Mouse (Mus musculus): Measurements from ENCODE around the gene Gripap1. TPM values are rescaled to one million over a fixed set of nuclear protein-coding genes. Genes with fewer than 3 reads are reported as not detected.
"Not testable (repeated sequence)": the region's sequence is repeated elsewhere in the genome, so short reads cannot be mapped to it uniquely, and the experiment has no call there.

The Gripap1 gene
- 18.6 and 19.2 TPM in 2 replicates for polyA plus RNA-seq (2012; ENCODE audit: insufficient read depth, insufficient read length, missing spikeins)

DNA sequence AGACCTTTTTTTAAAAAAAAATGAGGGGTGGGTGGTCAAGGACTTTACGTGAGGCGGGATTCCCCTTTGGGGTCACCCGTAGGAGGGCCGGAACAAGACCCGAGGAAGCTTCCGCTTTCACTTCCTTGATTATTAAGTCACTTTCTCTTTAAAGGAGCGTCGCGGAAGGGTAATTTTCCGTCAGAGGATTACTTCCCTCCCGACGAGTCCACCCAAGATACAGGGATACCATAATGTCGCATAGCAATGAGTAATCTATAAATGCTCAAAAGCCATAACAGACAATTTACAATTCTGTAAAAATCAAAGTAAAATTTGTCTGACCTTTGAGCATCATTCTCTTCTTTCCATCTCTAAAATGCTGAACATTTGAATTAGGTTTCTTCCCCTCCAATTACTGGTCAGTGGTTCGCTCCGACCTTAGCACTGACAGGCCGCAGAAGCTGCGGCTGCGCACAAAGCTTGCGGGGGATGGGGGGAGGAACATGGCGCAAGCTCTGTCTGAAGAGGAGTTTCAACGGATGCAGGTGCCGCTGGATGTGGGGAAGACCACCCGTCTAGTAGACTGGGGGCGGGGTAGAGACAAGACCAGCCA lies at the start of gene Gripap1:
Gene Gripap1 (plus strand): TSS at position 224 of the 595 bp plus-strand sequence.
- Histone ChIP-seq H3K27ac (replicated peaks; ENCODE audit: low read depth, low read length) (peak within 1 kb of the TSS; percentile 89), H3K4me1 (ENCODE audit: control insufficient read depth, insufficient read depth, insufficient read length, low read length) (no peaks in the 10 kb centered on the region), H3K4me3 (ENCODE audit: insufficient read depth, low read depth, low read length) (peak within 1 kb of the TSS; percentile 78)

DNA sequence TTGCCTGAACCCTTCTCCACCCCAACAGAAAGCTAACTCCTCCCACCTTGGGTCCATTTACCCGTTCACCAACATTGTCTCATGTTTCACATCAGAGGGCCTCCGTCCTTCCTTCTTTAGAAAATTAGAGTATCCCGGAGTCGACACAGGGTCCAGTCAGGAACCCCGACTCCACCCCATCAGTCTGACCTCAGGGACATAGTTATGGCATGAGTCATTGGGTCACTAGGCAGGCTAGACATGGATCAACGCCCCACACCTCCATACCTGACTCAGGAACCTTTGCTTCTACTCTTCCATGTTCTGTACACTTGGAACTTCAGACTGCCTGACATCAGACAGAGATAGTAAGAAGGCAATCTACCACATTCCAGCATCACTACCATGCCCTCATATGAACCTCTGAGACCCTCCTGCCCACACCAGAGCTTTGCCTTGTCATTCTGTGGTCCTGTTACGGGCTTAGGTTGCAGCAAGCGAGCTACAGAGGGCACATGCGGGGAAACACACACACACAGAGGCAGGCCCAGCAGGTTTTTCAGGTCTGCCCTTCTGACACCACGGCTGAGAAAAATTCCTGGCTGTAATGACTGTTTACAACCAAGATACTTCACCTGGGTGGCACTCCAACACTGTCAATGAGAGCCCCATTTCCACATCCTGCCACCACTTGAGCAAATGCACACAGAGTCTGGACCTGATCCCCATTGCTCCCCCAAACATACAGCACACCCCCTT lies 49.3 kb upstream of the Gripap1 start:
- no peak overlapping the region for H3K4me3 ChIP-seq (ENCODE audit: insufficient read depth, low read depth, low read length)
- H3K27ac ChIP-seq (replicated peaks; ENCODE audit: low read depth, low read length) = no peak overlapping the region
- no peaks in the 10 kb centered on the region for H3K4me1 ChIP-seq (ENCODE audit: control insufficient read depth, insufficient read depth, insufficient read length, low read length)

GRCm38 (mm10) chrX:7741103-7741502 lies 48.5 kb upstream of the Gripap1 start:
- no peaks in the 10 kb centered on the region for H3K4me1 ChIP-seq (ENCODE audit: control insufficient read depth, insufficient read depth, insufficient read length, low read length)
- H3K4me3 ChIP-seq (ENCODE audit: insufficient read depth, low read depth, low read length) = no peak overlapping the region
- no peak overlapping the region for H3K27ac ChIP-seq (replicated peaks; ENCODE audit: low read depth, low read length)

DNA sequence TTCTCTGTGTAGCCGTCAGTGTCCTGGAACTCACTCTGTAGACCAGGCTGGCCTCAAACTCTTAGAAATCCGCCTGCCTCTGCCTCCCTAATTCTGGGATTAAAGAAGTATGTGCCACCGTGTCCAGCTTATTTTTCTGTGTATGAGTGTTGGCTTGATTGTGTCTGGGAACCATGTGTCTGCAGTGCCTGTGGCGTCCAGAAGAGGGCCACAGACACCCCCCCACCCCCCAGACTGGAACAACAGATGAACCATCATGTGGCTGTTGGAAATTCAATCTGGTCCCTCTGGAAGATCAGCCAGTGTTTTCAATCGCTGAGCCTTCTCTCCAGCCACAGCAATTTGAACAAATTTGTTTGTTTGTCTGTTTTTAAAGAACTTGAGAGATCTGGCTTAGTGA lies 46.1 kb upstream of the Gripap1 start:
- H3K4me1 ChIP-seq (ENCODE audit: control insufficient read depth, insufficient read depth, insufficient read length, low read length) = no peaks in the 10 kb centered on the region

DNA sequence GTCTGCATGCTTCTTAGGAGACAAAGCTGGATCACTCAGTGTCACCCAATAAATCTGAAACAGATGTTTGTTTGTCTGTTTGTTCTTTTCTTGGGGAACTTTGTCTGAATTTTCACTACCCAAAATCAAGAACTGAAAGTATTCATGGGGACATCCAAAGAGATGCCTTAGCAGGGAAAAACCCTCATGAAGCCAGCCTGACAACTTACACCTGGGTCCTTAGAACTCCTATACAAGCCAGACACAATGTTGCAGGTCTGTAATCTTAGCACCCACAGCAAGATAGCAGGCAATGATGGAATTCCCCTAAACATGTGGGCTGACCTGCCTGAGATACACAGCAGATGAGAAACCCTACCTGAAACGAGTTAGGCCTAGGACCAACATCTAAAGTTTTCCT lies 44.6 kb upstream of the Gripap1 start:
- Histone ChIP-seq H3K4me1 (ENCODE audit: control insufficient read depth, insufficient read depth, insufficient read length, low read length) (no peaks in the 10 kb centered on the region), H3K4me3 (ENCODE audit: insufficient read depth, low read depth, low read length) (no peak overlapping the region), H3K27ac (replicated peaks; ENCODE audit: low read depth, low read length) (no peak overlapping the region)

More for the DNA sequence above, 46.1 kb upstream of the Gripap1 start:
- Histone ChIP-seq H3K27ac (replicated peaks; ENCODE audit: low read depth, low read length) (no peak overlapping the region), H3K4me3 (ENCODE audit: insufficient read depth, low read depth, low read length) (no peak overlapping the region)

GRCm38 (mm10) chrX:7745429-7745828 lies 44.1 kb upstream of the Gripap1 start:
- H3K27ac ChIP-seq (replicated peaks; ENCODE audit: low read depth, low read length) = no peak overlapping the region
- no peaks in the 10 kb centered on the region; the same call in 1 of the 2 replicates for H3K4me1 ChIP-seq (ENCODE audit: control insufficient read depth, insufficient read depth, insufficient read length, low read length)
- no peak overlapping the region for H3K4me3 ChIP-seq (ENCODE audit: insufficient read depth, low read depth, low read length)

- Histone ChIP-seq H3K4me3 (ENCODE audit: insufficient read depth, low read depth, low read length) (peak within 1 kb of the TSS; percentile 75), H3K27ac (replicated peaks; ENCODE audit: low read depth, low read length) (no peak within 1 kb of the TSS), H3K4me1 (ENCODE audit: control insufficient read depth, insufficient read depth, insufficient read length, low read length) (no peaks in the 10 kb centered on the region; the same call in 1 of the 2 replicates)
These were observed 39.0 kb upstream of the Gripap1 start, which contains the start of gene Ccdc120 for GRCm38 (mm10) chrX:7750432-7751116. Gene Ccdc120 (minus strand): TSS chrX:7750905.

DNA sequence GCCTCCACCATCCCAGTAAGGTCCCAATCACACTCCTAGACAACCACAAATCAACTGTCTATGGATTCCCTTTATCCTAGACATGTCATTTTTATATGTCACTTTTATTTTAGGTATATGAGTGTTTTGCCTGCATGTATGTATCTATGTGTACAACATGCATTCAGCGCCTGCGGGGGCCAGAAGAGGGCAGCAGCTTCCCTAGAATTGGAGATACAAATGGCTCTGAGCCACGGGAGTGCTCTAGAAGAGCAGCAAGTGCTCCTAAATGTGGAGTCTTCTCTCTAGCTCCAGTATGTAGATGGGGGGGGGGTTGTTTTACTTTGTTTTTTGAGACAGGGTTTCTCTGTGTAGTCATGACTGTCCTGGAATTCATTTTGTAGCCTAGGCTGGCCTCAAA lies 35.9 kb upstream of the Gripap1 start:
- H3K27ac ChIP-seq (replicated peaks; ENCODE audit: low read depth, low read length); H3K4me1 ChIP-seq (ENCODE audit: control insufficient read depth, insufficient read depth, insufficient read length, low read length); H3K4me3 ChIP-seq (ENCODE audit: insufficient read depth, low read depth, low read length): not testable (repeated sequence)

- Histone ChIP-seq H3K4me1 (ENCODE audit: control insufficient read depth, insufficient read depth, insufficient read length, low read length) (no peaks in the 10 kb centered on the region), H3K4me3 (ENCODE audit: insufficient read depth, low read depth, low read length) (peak within 1 kb of the TSS; percentile 96), H3K27ac (replicated peaks; ENCODE audit: low read depth, low read length) (peak within 1 kb of the TSS; percentile 91)
These were observed 27.2 kb upstream of the Gripap1 start, which contains the start of gene Tfe3 for GRCm38 (mm10) chrX:7762137-7762920. Gene Tfe3 (plus strand): TSS chrX:7762560.

GRCm38 (mm10) chrX:7762921-7763197 lies 26.7 kb upstream of the Gripap1 start:
- Histone ChIP-seq H3K27ac (replicated peaks; ENCODE audit: low read depth, low read length) (peak overlapping the region; percentile 91), H3K4me3 (ENCODE audit: insufficient read depth, low read depth, low read length) (peak overlapping the region; percentile 96), H3K4me1 (ENCODE audit: control insufficient read depth, insufficient read depth, insufficient read length, low read length) (no peaks in the 10 kb centered on the region)

- Histone ChIP-seq H3K4me1 (ENCODE audit: control insufficient read depth, insufficient read depth, insufficient read length, low read length) (no peaks in the 10 kb centered on the region), H3K27ac (replicated peaks; ENCODE audit: low read depth, low read length) (peak overlapping the region; percentile 91), H3K4me3 (ENCODE audit: insufficient read depth, low read depth, low read length) (peak overlapping the region; percentile 96)
These were observed 25.8 kb upstream of the Gripap1 start for GRCm38 (mm10) chrX:7763631-7764393.

DNA sequence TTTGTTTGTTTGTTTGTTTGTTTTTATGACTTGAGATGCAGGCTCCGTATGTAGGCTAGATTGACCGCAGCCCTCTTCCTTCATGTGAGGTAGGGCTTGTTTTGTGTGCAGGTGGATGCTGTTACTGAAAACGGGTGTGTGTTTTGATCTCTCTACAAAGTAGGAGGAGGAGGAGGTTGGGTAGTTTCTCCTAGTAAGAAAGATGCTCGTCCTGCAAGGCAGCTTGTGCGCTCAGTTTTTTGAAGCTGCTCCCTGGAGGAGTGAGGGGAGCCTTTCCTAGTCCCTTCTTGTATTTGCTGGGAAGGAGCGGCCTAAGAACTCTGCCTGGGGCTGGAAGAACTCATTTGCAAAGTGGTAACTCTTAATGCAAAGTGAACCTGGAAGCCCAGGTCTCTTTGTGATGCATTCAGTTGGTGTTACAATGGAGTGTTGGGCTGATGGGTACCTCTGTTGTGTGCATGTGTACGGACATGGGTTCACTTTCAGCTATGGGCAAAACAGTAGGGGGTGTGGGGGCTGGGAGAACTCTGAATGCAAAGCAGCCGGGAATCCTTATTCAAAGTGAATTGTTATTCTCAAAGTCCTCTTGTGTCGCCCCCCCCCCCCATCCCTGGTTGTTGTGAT lies 24.8 kb upstream of the Gripap1 start:
- H3K4me3 ChIP-seq (ENCODE audit: insufficient read depth, low read depth, low read length) = peak overlapping the region; percentile 96
- H3K27ac ChIP-seq (replicated peaks; ENCODE audit: low read depth, low read length) = peak overlapping the region; percentile 74
- H3K4me1 ChIP-seq (ENCODE audit: control insufficient read depth, insufficient read depth, insufficient read length, low read length) = no peaks in the 10 kb centered on the region

- Histone ChIP-seq H3K4me1 (ENCODE audit: control insufficient read depth, insufficient read depth, insufficient read length, low read length) (no peaks in the 10 kb centered on the region), H3K27ac (replicated peaks; ENCODE audit: low read depth, low read length) (peak overlapping the region; percentile 74), H3K4me3 (ENCODE audit: insufficient read depth, low read depth, low read length) (peak overlapping the region; percentile 96)
These were observed 24.3 kb upstream of the Gripap1 start for GRCm38 (mm10) chrX:7765281-7765670.

DNA sequence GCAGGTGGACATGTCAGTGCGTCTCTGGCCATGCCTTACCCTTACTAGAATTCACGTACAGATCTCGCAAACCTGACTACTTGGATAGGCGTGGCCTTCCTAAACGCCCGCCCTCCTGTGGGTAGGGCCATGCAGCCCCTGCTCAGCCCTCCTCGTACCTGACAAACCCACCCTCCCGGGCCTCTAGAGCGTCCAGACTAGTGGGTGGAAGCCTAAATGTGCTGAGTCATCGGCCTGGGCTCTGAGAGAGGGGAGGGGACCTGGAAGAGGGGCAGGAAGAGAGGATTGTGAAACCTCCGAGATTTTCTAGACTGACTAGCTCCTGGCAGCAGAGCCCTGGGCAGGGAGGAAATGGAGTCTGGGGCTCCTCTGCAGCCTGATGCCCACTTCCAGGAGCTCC lies 23.8 kb upstream of the Gripap1 start:
- Histone ChIP-seq H3K4me1 (ENCODE audit: control insufficient read depth, insufficient read depth, insufficient read length, low read length) (no peaks in the 10 kb centered on the region), H3K4me3 (ENCODE audit: insufficient read depth, low read depth, low read length) (peak overlapping the region; percentile 96), H3K27ac (replicated peaks; ENCODE audit: low read depth, low read length) (peak overlapping the region; percentile 74)
